Mouse (Mus musculus) heart, adult 2 months (tissue): ENCODE results near the gene Ap1s1.

ENCODE experiments used
- CTCF ChIP-seq: fragments of 200-600 bp; IDR thresholded peaks from 2 replicates; pipeline ENCODE4 v1.8.1; 2022; ENCODE audit warnings: antibody characterized with exemption, mild to moderate bottlenecking, moderate library complexity
- EP300 ChIP-seq: fragments of 200-500 bp; IDR thresholded peaks from 2 replicates; pipeline ENCODE4 v1.6.1; 2011; ENCODE audit warnings: low read depth, low read length, control low read depth; ENCODE audit not compliant: insufficient read depth
- POLR2A ChIP-seq: fragments of 200-500 bp; IDR thresholded peaks from 2 replicates; pipeline ENCODE4 v1.6.1; 2011; ENCODE audit warnings: mild to moderate bottlenecking, low read depth, low read length, control low read depth; ENCODE audit not compliant: insufficient read depth

DNA sequence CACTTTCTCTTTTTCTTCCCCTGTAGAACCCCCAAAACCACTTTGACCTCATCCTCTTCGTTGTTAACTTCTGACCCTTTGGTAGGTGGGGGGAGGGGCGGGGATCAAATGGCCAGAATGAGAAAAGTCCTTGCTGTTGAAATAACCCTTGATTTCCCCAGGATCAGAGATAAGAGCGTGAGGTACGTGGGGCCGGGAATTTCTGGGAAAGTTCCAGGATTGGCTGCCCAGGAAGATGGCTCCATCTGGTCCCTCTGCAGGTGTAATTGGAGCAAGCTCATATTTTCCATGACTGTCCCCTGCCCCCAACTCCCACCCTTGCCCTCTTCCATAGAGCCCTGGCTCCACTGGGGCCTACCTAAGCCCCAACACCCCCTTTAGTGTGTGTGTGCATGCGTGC, 29.8 kb upstream of the Ap1s1 start:
- TF ChIP-seq CTCF: no peak
- no peak for TF ChIP-seq EP300
- no peak for TF ChIP-seq POLR2A
